Mouse (Mus musculus) MEL (cell line): Measurements from ENCODE around the gene Pip5k1c. TPM values are rescaled to one million over a fixed set of nuclear protein-coding genes. Genes with fewer than 3 reads are reported as not detected.

Source experiments
- DNase-seq: peaks from one replicate; pipeline ENCODE4 v3.0.0; 2011; ENCODE audit warnings: low read depth, low spot score
- H3K27ac ChIP-seq: 2 replicates; pipeline ENCODE4 v1.5.1; 2012; ENCODE audit warnings: low read depth, mild to moderate bottlenecking, control low read depth, low read length, moderate library complexity; ENCODE audit not compliant: control insufficient read depth
- H3K27me3 ChIP-seq, 2 experiments: fragments of 150-350 bp in 1 of 2; sonication (generic) in 1 of 2; 2 replicates each; pipeline ENCODE4 v1.6.1; 2012; ENCODE audit warnings: low read length in 2 of 2, mild to moderate bottlenecking in 2 of 2, improper control_type of control experiment in 1 of 2, moderate library complexity in 1 of 2; ENCODE audit not compliant: insufficient read depth in 2 of 2, control insufficient read depth in 1 of 2
- H3K36me3 ChIP-seq, 2 experiments: 2 replicates each; pipeline ENCODE4 v1.6.1; 2012 to 2014; ENCODE audit warnings: low read length in 2 of 2, improper control_type of control experiment in 1 of 2, inconsistent platforms in 1 of 2, mild to moderate bottlenecking in 1 of 2; ENCODE audit not compliant: insufficient read depth in 2 of 2, control insufficient read depth in 1 of 2
- H3K4me1 ChIP-seq, 2 experiments: fragments of 150-350 bp in 1 of 2; sonication (generic) in 1 of 2; 2 replicates each; pipeline ENCODE4 v1.6.1; 2012; ENCODE audit warnings: low read length in 2 of 2, improper control_type of control experiment in 1 of 2, mild to moderate bottlenecking in 1 of 2; ENCODE audit not compliant: insufficient read depth in 2 of 2, control insufficient read depth in 1 of 2
- H3K4me3 ChIP-seq, 2 experiments: fragments of 150-350 bp in 1 of 2; sonication (generic) in 1 of 2; 2 replicates each; pipeline ENCODE4 v1.5.1; 2012; ENCODE audit warnings: low read depth in 2 of 2, low read length in 2 of 2, mild to moderate bottlenecking in 2 of 2, moderate library complexity in 2 of 2, control low read depth in 1 of 2, improper control_type of control experiment in 1 of 2; ENCODE audit not compliant: control insufficient read depth in 1 of 2, insufficient read depth in 1 of 2
- H3K79me2 ChIP-seq: 2 replicates; pipeline ENCODE4 v1.6.1; 2012; ENCODE audit warnings: mild to moderate bottlenecking, low read length, moderate library complexity; ENCODE audit not compliant: control insufficient read depth, poor library complexity, insufficient read depth
- H3K9ac ChIP-seq: 2 replicates; pipeline ENCODE4 v1.6.1; 2012; ENCODE audit warnings: low read depth, mild to moderate bottlenecking, control low read depth, low read length, moderate library complexity; ENCODE audit not compliant: control insufficient read depth, poor library complexity, severe bottlenecking
- H3K9me3 ChIP-seq: fragments of 150-350 bp; sonication (generic); replicated peaks from 2 replicates; pipeline ENCODE4 v1.6.1; 2012; ENCODE audit warnings: mild to moderate bottlenecking, low read length, improper control_type of control experiment, moderate library complexity; ENCODE audit not compliant: insufficient read depth
- BHLHE40 ChIP-seq: IDR thresholded peaks from 2 replicates; pipeline ENCODE4 v1.6.1; 2012; ENCODE audit warnings: low read depth, mild to moderate bottlenecking, inconsistent platforms, low read length, improper control_type of control experiment, borderline replicate concordance
- CHD2 ChIP-seq: IDR thresholded peaks from 2 replicates; pipeline ENCODE4 v1.6.1; 2011; ENCODE audit warnings: low read length, improper control_type of control experiment
- CTCF ChIP-seq, 3 experiments: IDR thresholded peaks in 2 of 3; conservative IDR thresholded peaks in 1 of 3; 2 replicates each; pipeline ENCODE4 v1.5.1; 2011 to 2012; ENCODE audit warnings: low read length in 3 of 3, low read depth in 2 of 3, mild to moderate bottlenecking in 2 of 3, improper control_type of control experiment in 1 of 3, inconsistent platforms in 1 of 3, mixed read lengths in 1 of 3, moderate library complexity in 1 of 3; ENCODE audit not compliant: control insufficient read depth in 1 of 3, insufficient read depth in 1 of 3, poor library complexity in 1 of 3, severe bottlenecking in 1 of 3
- ELF1 ChIP-seq: IDR thresholded peaks from 2 replicates; pipeline ENCODE4 v1.6.1; 2014; ENCODE audit warnings: low read depth, mild to moderate bottlenecking, inconsistent platforms, low read length, improper control_type of control experiment, moderate library complexity
- EP300 ChIP-seq, 2 experiments: IDR thresholded peaks; 2 replicates each; pipeline ENCODE4 v1.6.1; 2011; ENCODE audit warnings: improper control_type of control experiment in 2 of 2, low read length in 2 of 2, low read depth in 1 of 2, mild to moderate bottlenecking in 1 of 2
- ETS1 ChIP-seq: IDR thresholded peaks from 2 replicates; pipeline ENCODE4 v1.6.1; 2012; ENCODE audit warnings: low read depth, mild to moderate bottlenecking, inconsistent platforms, low read length, improper control_type of control experiment, moderate library complexity
- HCFC1 ChIP-seq: IDR thresholded peaks from 2 replicates; pipeline ENCODE4 v1.6.1; 2012; ENCODE audit warnings: low read depth, mild to moderate bottlenecking, inconsistent platforms, low read length, improper control_type of control experiment, moderate library complexity
- KAT2A ChIP-seq: conservative IDR thresholded peaks from 2 replicates; pipeline ENCODE4 v1.6.1; 2012; ENCODE audit warnings: low read depth, low read length, improper control_type of control experiment, inconsistent platforms
- MAFK ChIP-seq: IDR thresholded peaks from 2 replicates; pipeline ENCODE4 v1.6.1; 2011; ENCODE audit warnings: low read depth, mild to moderate bottlenecking, low read length, improper control_type of control experiment, borderline replicate concordance
- MAX ChIP-seq: IDR thresholded peaks from 2 replicates; pipeline ENCODE4 v1.6.1; 2011; ENCODE audit warnings: low read length, improper control_type of control experiment
- MAZ ChIP-seq: IDR thresholded peaks from 2 replicates; pipeline ENCODE4 v1.6.1; 2012; ENCODE audit warnings: low read depth, mild to moderate bottlenecking, inconsistent platforms, low read length, improper control_type of control experiment
- MXI1 ChIP-seq: IDR thresholded peaks from 2 replicates; pipeline ENCODE4 v1.6.1; 2011; ENCODE audit warnings: mild to moderate bottlenecking, low read depth, low read length, improper control_type of control experiment
- MYB ChIP-seq: IDR thresholded peaks from 2 replicates; pipeline ENCODE4 v1.6.1; 2011; ENCODE audit warnings: mild to moderate bottlenecking, low read depth, low read length, improper control_type of control experiment
- MYC ChIP-seq: IDR thresholded peaks from 2 replicates; pipeline ENCODE4 v1.6.1; 2011; ENCODE audit warnings: low read depth, mild to moderate bottlenecking, low read length, improper control_type of control experiment, moderate library complexity
- NELFE ChIP-seq: IDR thresholded peaks from 2 replicates; pipeline ENCODE4 v1.6.1; 2011; ENCODE audit warnings: low read depth, low read length, improper control_type of control experiment
- NRF1 ChIP-seq: IDR thresholded peaks from 2 replicates; pipeline ENCODE4 v1.6.1; 2014; ENCODE audit warnings: low read depth, mild to moderate bottlenecking, inconsistent platforms, low read length, improper control_type of control experiment, moderate library complexity; ENCODE audit not compliant: poor library complexity, insufficient read depth, severe bottlenecking
- POLR2A ChIP-seq, 2 experiments: IDR thresholded peaks; 2 replicates each; pipeline ENCODE4 v1.6.1; 2011 to 2012; ENCODE audit warnings: low read length in 2 of 2, mild to moderate bottlenecking in 2 of 2, control low read depth in 1 of 2, improper control_type of control experiment in 1 of 2, low read depth in 1 of 2, moderate library complexity in 1 of 2; ENCODE audit not compliant: control insufficient read depth in 1 of 2, insufficient read depth in 1 of 2, poor library complexity in 1 of 2
- POLR2AphosphoS2 ChIP-seq: IDR thresholded peaks from 2 replicates; pipeline ENCODE4 v1.6.1; 2011; ENCODE audit warnings: low read length, improper control_type of control experiment
- POLR2AphosphoS5 ChIP-seq: IDR thresholded peaks from 2 replicates; pipeline ENCODE4 v1.6.1; 2012; ENCODE audit warnings: low read depth, borderline replicate concordance, mild to moderate bottlenecking, inconsistent platforms, low read length, moderate library complexity, mixed read lengths
- RAD21 ChIP-seq: IDR thresholded peaks from 2 replicates; pipeline ENCODE4 v1.6.1; 2011; ENCODE audit warnings: mild to moderate bottlenecking, low read depth, low read length, improper control_type of control experiment
- SIN3A ChIP-seq: IDR thresholded peaks from 2 replicates; pipeline ENCODE4 v1.6.1; 2012; ENCODE audit warnings: low read length, improper control_type of control experiment, inconsistent platforms
- SMC3 ChIP-seq: IDR thresholded peaks from 2 replicates; pipeline ENCODE4 v1.6.1; 2011; ENCODE audit warnings: low read depth, low read length, improper control_type of control experiment
- TAL1 ChIP-seq: IDR thresholded peaks from 2 replicates; pipeline ENCODE4 v1.6.1; 2012; ENCODE audit warnings: mild to moderate bottlenecking, inconsistent platforms, low read length, moderate library complexity, mixed read lengths
- TBP ChIP-seq: IDR thresholded peaks from 2 replicates; pipeline ENCODE4 v1.8.0; 2011; ENCODE audit warnings: low read depth, low read length, improper control_type of control experiment
- TCF12 ChIP-seq: IDR thresholded peaks from 2 replicates; pipeline ENCODE4 v1.6.1; 2014; ENCODE audit warnings: low read depth, mild to moderate bottlenecking, inconsistent platforms, low read length, improper control_type of control experiment, moderate library complexity
- UBTF ChIP-seq: IDR thresholded peaks from 2 replicates; pipeline ENCODE4 v1.6.1; 2012; ENCODE audit warnings: low read depth, mild to moderate bottlenecking, inconsistent platforms, low read length, improper control_type of control experiment, moderate library complexity, borderline replicate concordance; ENCODE audit not compliant: insufficient read depth
- USF1 ChIP-seq: IDR thresholded peaks from 2 replicates; pipeline ENCODE4 v1.6.1; 2014; ENCODE audit warnings: low read depth, mild to moderate bottlenecking, inconsistent platforms, low read length, improper control_type of control experiment, moderate library complexity
- USF2 ChIP-seq, 2 experiments: IDR thresholded peaks; 2 replicates each; pipeline ENCODE4 v1.6.1; 2011 to 2012; ENCODE audit warnings: improper control_type of control experiment in 2 of 2, low read length in 2 of 2, borderline replicate concordance in 1 of 2, inconsistent platforms in 1 of 2, low read depth in 1 of 2, mild to moderate bottlenecking in 1 of 2; ENCODE audit not compliant: insufficient read depth in 1 of 2
- ZC3H11A ChIP-seq: IDR thresholded peaks from 2 replicates; pipeline ENCODE4 v1.6.1; 2012; ENCODE audit warnings: low read depth, mild to moderate bottlenecking, inconsistent platforms, low read length, improper control_type of control experiment
- ZKSCAN1 ChIP-seq: IDR thresholded peaks from 2 replicates; pipeline ENCODE4 v1.6.1; 2012; ENCODE audit warnings: low read depth, mild to moderate bottlenecking, inconsistent platforms, low read length, improper control_type of control experiment, moderate library complexity
- ZMIZ1 ChIP-seq: IDR thresholded peaks from 2 replicates; pipeline ENCODE4 v1.6.1; 2012; ENCODE audit warnings: low read depth, mild to moderate bottlenecking, inconsistent platforms, low read length, improper control_type of control experiment, moderate library complexity
- ZNF384 ChIP-seq: IDR thresholded peaks from 2 replicates; pipeline ENCODE4 v1.6.1; 2012; ENCODE audit warnings: low read depth, mild to moderate bottlenecking, inconsistent platforms, low read length, improper control_type of control experiment
- polyA plus RNA-seq, 2 experiments: library from polyadenylated mRNA; stranded (reverse) in 1 of 2; unstranded in 1 of 2; fragments of >175 nt in 1 of 2; fragments of >200 nt in 1 of 2; gene quantifications; 2 replicates each; pipeline versions ENCODE4 v1.2.1 to v1.2.4; 2012; ENCODE audit warnings: low replicate concordance in 2 of 2, low read depth in 1 of 2; ENCODE audit not compliant: insufficient read length in 2 of 2, insufficient read depth in 1 of 2, missing spikeins in 1 of 2
- total RNA-seq: library from RNA; depleted of rRNA; stranded (reverse); fragments of 300-350 nt; gene quantifications from 2 replicates; pipeline ENCODE4 v1.2.3, GENCODE M21; 2012

Gene Pip5k1c
- total and polyA plus RNA-seq, 3 experiments = 14.4 to 40.5 TPM; not detected in 1

DNA sequence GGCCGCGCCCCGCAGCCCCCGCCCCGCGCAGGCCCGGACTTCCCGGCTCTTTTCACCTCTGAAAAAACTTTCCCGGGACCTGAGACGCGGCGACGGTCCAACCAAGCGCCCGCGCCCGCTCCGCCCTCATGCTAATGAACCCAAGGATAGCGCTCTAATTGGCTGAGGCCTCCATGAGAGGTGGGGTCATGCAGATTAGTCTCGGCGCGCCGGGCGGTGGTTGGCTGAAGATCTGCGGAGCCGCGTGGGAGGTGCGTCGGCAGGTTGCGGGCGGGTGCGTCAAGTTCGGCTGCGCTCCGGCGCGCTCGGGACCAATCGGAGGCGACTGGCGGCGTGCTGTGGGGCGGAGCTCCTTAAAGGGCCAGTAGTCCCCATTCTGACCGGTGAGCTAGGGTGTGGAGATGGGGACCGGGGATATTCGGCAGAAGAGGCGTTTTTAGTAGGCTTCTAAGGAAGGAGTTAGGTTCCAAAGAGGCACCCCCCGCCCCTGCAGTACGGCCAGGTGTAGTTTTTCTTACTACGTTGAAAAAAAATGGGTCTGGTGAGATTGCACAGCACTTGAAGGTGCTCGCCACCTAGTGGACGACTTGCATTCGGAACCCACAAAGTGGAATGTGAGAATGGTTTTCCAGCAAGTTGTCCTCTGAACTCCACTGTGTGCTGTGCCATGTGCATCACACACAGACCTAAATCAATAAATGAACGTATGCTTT, 57.7 kb downstream of the Pip5k1c start, which contains the start of gene Hmg20b:
Gene Hmg20b, minus strand, starts transcription at position 130 of the 713 bp plus-strand sequence.
- Histone ChIP-seq H3K79me2 (peaks cover 4% of the 10 kb centered on the region; the same call in 1 of the 2 replicates), H3K4me3 (peak within 1 kb of the TSS; percentile 81 to 94), H3K36me3 (peaks cover 0 to 14% of the 10 kb centered on the region in 2 experiments; a peak in 2 of 4 replicates), H3K27ac (peak within 1 kb of the TSS; percentile 86), H3K9me3 (no peaks in the 10 kb centered on the region), H3K9ac (peak within 1 kb of the TSS; percentile 84), H3K4me1 (peaks cover 8 to 13% of the 10 kb centered on the region in 2 experiments; a peak in 3 of 4 replicates), H3K27me3 (no peaks in the 10 kb centered on the region)
- peak; percentile 100 for DNase-seq
- peak; percentile 63 for TF ChIP-seq MAZ
- no peak for TF ChIP-seq TAL1
- TF ChIP-seq RAD21 = peak; percentile 35
- no peak for TF ChIP-seq POLR2AphosphoS5
- peak; percentile 56; the same call in 1 of the 2 replicates for TF ChIP-seq MAX
- peak; percentile 60 for TF ChIP-seq NELFE
- peak; percentile 69; the same call in 1 of the 2 replicates for TF ChIP-seq KAT2A
- TF ChIP-seq NRF1 = peak; percentile 66
- peak; percentile 34; the same call in 1 of the 2 replicates for TF ChIP-seq ETS1
- peak; percentile 60 for TF ChIP-seq SIN3A
- TF ChIP-seq MAFK = no peak
- TF ChIP-seq CHD2 = peak; percentile 26
- peak; percentile 31 to 49; a peak in 2 of 4 replicates for TF ChIP-seq POLR2A (IDR thresholded peaks at IDR 0.05; ENCODE audit: control insufficient read depth in 1 of 2, insufficient read depth in 1 of 2, low read depth in 1 of 2, low read length in 2 of 2, poor library complexity in 1 of 2)
- 0 out of 2 replicates have a peak, but pooled peaks have one; percentile 4 for TF ChIP-seq TCF12
- peak; percentile 47 for TF ChIP-seq USF1
- TF ChIP-seq HCFC1 = peak; percentile 90
- peak; percentile 87 for TF ChIP-seq ZNF384
- TF ChIP-seq ELF1 = peak; percentile 62
- TF ChIP-seq ZKSCAN1 = no peak
- TF ChIP-seq CTCF (IDR thresholded peaks at IDR 0.05 in 2 of 3, conservative IDR thresholded peaks at IDR 0.05 in 1 of 3; ENCODE audit: control insufficient read depth in 1 of 3, insufficient read depth in 1 of 3, low read depth in 2 of 3, low read length in 3 of 3, poor library complexity in 1 of 3, severe bottlenecking in 1 of 3) = peak; percentile 71 to 81 (median 79)
- TF ChIP-seq MXI1 = peak; percentile 61; the same call in 1 of the 2 replicates
- peak; percentile 79; the same call in 1 of the 2 replicates for TF ChIP-seq TBP
- 0 out of 2 replicates have a peak, but pooled peaks have one; percentile 10 for TF ChIP-seq ZC3H11A
- TF ChIP-seq POLR2AphosphoS2 = peak; percentile 54; the same call in 1 of the 2 replicates
- TF ChIP-seq EP300 (IDR thresholded peaks at IDR 0.05; ENCODE audit: low read depth in 1 of 2, low read length in 2 of 2) = 0 out of 4 replicates have a peak, but pooled peaks of 1 of the 2 experiments have one; percentile 3
- peak; percentile 55 for TF ChIP-seq SMC3
- TF ChIP-seq ZMIZ1 = 0 out of 2 replicates have a peak, but pooled peaks have one; percentile 13
- TF ChIP-seq BHLHE40 = no peak; the same call in 1 of the 2 replicates
- TF ChIP-seq USF2 (IDR thresholded peaks at IDR 0.05; ENCODE audit: borderline replicate concordance in 1 of 2, insufficient read depth in 1 of 2, low read depth in 1 of 2, low read length in 2 of 2) = no peak
- no peak for TF ChIP-seq MYB
- no peak for TF ChIP-seq UBTF
- TF ChIP-seq MYC = peak; percentile 86
